Mouse (Mus musculus) neutrophil, adult 83 days (primary cell): ENCODE results near the gene Gm8251. TPM values are rescaled to one million over a fixed set of nuclear protein-coding genes. Genes with fewer than 3 reads are reported as not detected.

Experiments used
- total RNA-seq, 2 experiments: library from RNA; stranded (reverse); gene quantifications; one replicate each; pipeline ENCODE4 v1.2.4; 2023

The Gm8251 gene
- total RNA-seq = under 1 TPM in 1 of 2 experiments, not detected in 1; 0.13 TPM

DNA sequence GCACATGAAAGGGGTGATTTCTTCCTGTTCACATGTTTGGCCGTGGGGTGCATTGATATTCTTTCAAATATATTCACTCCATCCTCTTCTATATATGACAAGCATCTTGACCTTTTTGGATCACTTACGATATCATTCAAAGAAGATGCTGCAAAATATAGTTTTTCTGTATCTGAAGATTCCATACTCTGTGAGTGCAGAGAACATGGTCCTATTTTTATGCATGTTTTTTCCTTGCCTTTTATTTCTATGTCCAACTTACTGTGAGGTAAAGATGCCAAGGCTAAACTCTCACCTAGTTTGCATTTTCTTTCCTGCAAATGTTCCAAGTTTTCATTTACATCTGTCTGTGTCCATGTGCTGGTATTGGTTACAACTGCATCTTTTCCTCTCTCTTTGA is at the start of gene Gm8251:
TSS of gene Gm8251 (minus strand) at position 101 of the 400 bp plus-strand sequence.

DNA sequence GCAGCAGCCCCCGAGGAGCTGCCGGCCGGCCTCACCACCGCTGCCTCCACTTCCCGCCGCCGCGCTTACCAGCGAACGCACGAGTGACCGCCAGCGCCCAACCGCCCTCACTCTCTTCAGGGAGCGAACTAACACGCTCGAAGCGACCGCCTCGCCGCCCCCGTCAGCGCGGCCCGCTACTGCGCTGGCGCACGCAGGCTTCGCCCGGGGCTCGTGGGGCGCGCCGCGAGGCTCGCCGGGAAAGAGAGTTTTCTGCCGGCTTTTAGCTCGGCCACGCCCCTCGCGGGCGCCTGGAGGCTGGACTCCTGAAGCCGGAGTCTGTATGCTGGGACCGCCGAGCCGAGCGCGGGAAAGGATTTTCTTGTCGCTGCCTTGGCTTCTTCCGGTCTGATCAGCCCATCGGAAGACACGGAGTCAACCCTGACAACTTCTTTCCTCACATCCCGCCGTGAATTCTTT is 40.6 kb upstream of the Gm8251 start, which contains the start of gene Tex30:
TSS of gene Tex30 (minus strand) at position 183 of the 459 bp plus-strand sequence.

DNA sequence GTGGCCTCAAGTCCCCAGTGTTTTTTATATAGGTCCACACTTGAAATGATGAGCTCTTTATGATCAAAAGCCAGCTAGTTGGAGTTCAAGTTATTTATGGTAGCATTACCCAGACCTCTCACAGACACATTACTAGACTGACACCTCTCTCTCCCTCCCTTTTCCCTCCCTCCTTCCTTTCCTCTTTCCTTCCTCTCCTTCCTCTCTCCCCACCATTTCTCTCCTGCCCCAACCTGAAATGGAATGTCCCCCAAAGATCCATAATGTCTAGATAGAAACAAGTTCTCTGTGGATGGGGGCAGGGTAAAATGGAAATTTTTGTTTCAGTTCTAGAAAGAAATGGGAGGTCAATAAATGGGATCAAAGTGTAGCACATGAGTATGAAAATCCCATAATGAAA is 41.8 kb downstream of the Gm8251 start, which contains the start of gene Mettl21c:
TSS of gene Mettl21c (minus strand) at position 101 of the 400 bp plus-strand sequence.

Other genes with a start within 250 kb of the Gm8251 start
- gene Uxs1, start 234.1 kb downstream of the Gm8251 start, total RNA-seq = 10 to 100 TPM; 18.7 to 19.6 TPM
- gene Tpp2, start 128.3 kb downstream of the Gm8251 start, total RNA-seq = 10 to 100 TPM; 40.3 to 41.0 TPM
- not detected for gene Mettl21c, start 41.9 kb downstream of the Gm8251 start, total RNA-seq
- gene Tex30, start 40.5 kb upstream of the Gm8251 start, total RNA-seq = 10 to 100 TPM; 11.1 to 14.9 TPM
- gene Kdelc1, start 56.9 kb upstream of the Gm8251 start, total RNA-seq = 1 to 10 TPM; 6.2 TPM
- gene Bivm, start 57.0 kb upstream of the Gm8251 start, total RNA-seq = 1 to 10 TPM; 7.5 to 7.6 TPM
- gene Ercc5, start 85.8 kb upstream of the Gm8251 start, total RNA-seq = 1 to 10 TPM; 6.8 to 7.7 TPM
- not detected for gene Mettl21e, start 157.0 kb upstream of the Gm8251 start, total RNA-seq